19 mouse cellular contexts compared by ENCODE assay signal in the genomic region with DNA sequence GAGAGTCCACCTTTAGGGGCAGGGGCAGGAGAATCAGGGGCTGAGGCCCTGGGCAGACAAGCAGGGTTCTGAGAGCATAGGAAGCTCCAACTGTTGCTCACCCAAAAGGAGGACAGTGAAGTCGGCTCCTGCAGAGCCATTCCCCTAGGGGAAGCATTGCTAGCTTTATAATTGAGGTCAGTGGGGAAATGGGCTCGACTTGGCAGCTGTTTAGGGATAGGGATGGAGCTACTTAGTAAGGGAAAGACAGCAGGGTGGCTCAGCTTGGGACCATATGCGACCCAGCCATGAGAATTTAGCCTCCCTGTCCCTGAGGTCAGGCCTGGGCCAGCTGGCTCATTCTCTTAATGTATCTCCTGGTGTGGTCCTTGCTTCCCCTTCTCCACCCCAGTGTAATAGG. TPM values are rescaled to one million over a fixed set of nuclear protein-coding genes. Genes with fewer than 3 reads are reported as not detected.
"Had no signal": no experiment of that assay in that cellular context is flagged by ENCODE, and none has a peak within 500 bp of the region (broad histone marks: within the 10 kb centered on the region; RNA-seq: fewer than 3 reads in every experiment).

No protein-coding gene starts in this region.

- H3K9me3 ChIP-seq: midbrain, embryonic 13.5 days; midbrain, embryonic 15.5 days; neural tube, embryonic 12.5 days; stomach, embryonic 15.5 days had no signal

- H3K4me2 ChIP-seq: lung, embryonic 14.5 days; midbrain, embryonic 11.5 days; midbrain, embryonic 13.5 days; midbrain, embryonic 15.5 days; neural tube, embryonic 12.5 days; stomach, embryonic 15.5 days had no signal

- H3K36me3 ChIP-seq: stomach, embryonic 15.5 days had no signal

- ATAC-seq: midbrain, embryonic 13.5 days; midbrain, embryonic 15.5 days had no signal

- H3K4me3 ChIP-seq: midbrain, embryonic 13.5 days; midbrain, embryonic 15.5 days; neural tube, embryonic 12.5 days; stomach, embryonic 15.5 days had no signal

- H3K4me1 ChIP-seq: stomach, embryonic 15.5 days had no signal

- H3K27me3 ChIP-seq: midbrain, embryonic 15.5 days had no signal

- H3K9ac ChIP-seq: lung, embryonic 14.5 days; midbrain, embryonic 13.5 days; midbrain, embryonic 15.5 days; neural tube, embryonic 12.5 days; stomach, embryonic 15.5 days had no signal

- H3K27ac ChIP-seq: midbrain, embryonic 13.5 days; midbrain, embryonic 15.5 days; neural tube, embryonic 12.5 days; stomach, embryonic 15.5 days; stomach, postnatal 0 days had no signal

- DNase-seq: lung, adult 18-20 months; lung, embryonic 14.5 days; lung, postnatal 10 days; lung, postnatal 4 days; right cerebral cortex, postnatal 14 days; thymus, adult 2 months; thymus, postnatal 25 days; thymus, postnatal 4 days had no signal

RNA-seq across cellular contexts. Expression of gene Hcn4, which starts 31.7 kb away (rescaled TPM):
- total RNA-seq: megakaryocyte, adult 5-6 weeks; megakaryocyte-erythroid progenitor cell, adult 5-6 weeks; monocyte, adult 5-6 weeks; neutrophil, adult 5-6 weeks had no signal
- polyA plus RNA-seq: liver, embryonic 16.5 days had no signal
